Mouse (Mus musculus): Measurements from ENCODE around the gene Lsamp.
"Not testable (repeated sequence)": the region's sequence is repeated elsewhere in the genome, so short reads cannot be mapped to it uniquely, and the experiment has no call there.

Lsamp gene

GRCm38 (mm10) chr16:41929546-41929945 lies 1945.4 kb downstream of the Lsamp start:
- no peak for DNase-seq (ENCODE audit: low read depth, low spot score)

GRCm38 (mm10) chr16:41935701-41936100 lies 1951.5 kb downstream of the Lsamp start:
- DNase-seq (ENCODE audit: low read depth, low spot score) = no peak

- DNase-seq (ENCODE audit: low read depth, low spot score) = no peak
Observed at GRCm38 (mm10) chr16:41936908-41937595, 1952.9 kb downstream of the Lsamp start.

- DNase-seq (ENCODE audit: low read depth, low spot score) = no peak
Observed at GRCm38 (mm10) chr16:41937596-41937990, 1953.4 kb downstream of the Lsamp start.

GRCm38 (mm10) chr16:41938258-41938657 lies 1954.1 kb downstream of the Lsamp start:
- no peak for DNase-seq (ENCODE audit: low read depth, low spot score)

- no peak for DNase-seq (ENCODE audit: low read depth, low spot score)
Observed at GRCm38 (mm10) chr16:41941591-41942315, 1957.6 kb downstream of the Lsamp start.

- DNase-seq (ENCODE audit: low read depth, low spot score) = no peak
Observed at GRCm38 (mm10) chr16:41957811-41958210, 1973.7 kb downstream of the Lsamp start.

- no peak for DNase-seq (ENCODE audit: low read depth, low spot score)
Observed at GRCm38 (mm10) chr16:41965636-41966035, 1981.5 kb downstream of the Lsamp start.

- DNase-seq (ENCODE audit: low read depth, low spot score) = no peak
Observed at GRCm38 (mm10) chr16:41969215-41969614, 1985.1 kb downstream of the Lsamp start.

GRCm38 (mm10) chr16:41974866-41975719 lies 1990.9 kb downstream of the Lsamp start:
- DNase-seq (ENCODE audit: low read depth, low spot score) = no peak

- DNase-seq (ENCODE audit: low read depth, low spot score) = no peak
Observed at GRCm38 (mm10) chr16:41976897-41977296, 1992.7 kb downstream of the Lsamp start.

GRCm38 (mm10) chr16:41996956-41997355 lies 2012.8 kb downstream of the Lsamp start:
- DNase-seq (ENCODE audit: low read depth, low spot score) = no peak

GRCm38 (mm10) chr16:42002925-42003324 lies 2018.8 kb downstream of the Lsamp start:
- DNase-seq (ENCODE audit: low read depth, low spot score) = no peak

- DNase-seq (ENCODE audit: low read depth, low spot score) = not testable (repeated sequence)
Observed at GRCm38 (mm10) chr16:42003506-42003905, 2019.3 kb downstream of the Lsamp start.

GRCm38 (mm10) chr16:42004166-42004565 lies 2020.0 kb downstream of the Lsamp start:
- DNase-seq (ENCODE audit: low read depth, low spot score) = no peak

GRCm38 (mm10) chr16:42014937-42015336 lies 2030.8 kb downstream of the Lsamp start:
- no peak for DNase-seq (ENCODE audit: low read depth, low spot score)

GRCm38 (mm10) chr16:42015443-42015842 lies 2031.3 kb downstream of the Lsamp start:
- DNase-seq (ENCODE audit: low read depth, low spot score) = no peak

GRCm38 (mm10) chr16:42016791-42017643 lies 2032.9 kb downstream of the Lsamp start:
- DNase-seq (ENCODE audit: low read depth, low spot score) = no peak

GRCm38 (mm10) chr16:42022566-42022965 lies 2038.4 kb downstream of the Lsamp start:
- DNase-seq (ENCODE audit: low read depth, low spot score) = no peak

- DNase-seq (ENCODE audit: low read depth, low spot score) = no peak
Observed at GRCm38 (mm10) chr16:42032030-42032429, 2047.9 kb downstream of the Lsamp start.

GRCm38 (mm10) chr16:42033449-42033848 lies 2049.3 kb downstream of the Lsamp start:
- DNase-seq (ENCODE audit: low read depth, low spot score) = no peak
